Mouse (Mus musculus) spleen, adult 2 months (tissue): Measurements from ENCODE around the gene Timm8a2. TPM values are rescaled to one million over a fixed set of nuclear protein-coding genes. Genes with fewer than 3 reads are reported as not detected.

Source experiments
- DNase-seq, 2 experiments: peaks; one replicate each; pipeline versions ENCODE4 v3.0.0 to v3.0.0-alpha.2; 2012 to 2021; ENCODE audit warnings: low spot score in 2 of 2, low read depth in 1 of 2
- H3K27ac ChIP-seq: fragments of 200-500 bp; 2 replicates; pipeline ENCODE4 v1.5.1; 2012; ENCODE audit warnings: low read length, inconsistent platforms; ENCODE audit not compliant: insufficient read depth
- H3K27me3 ChIP-seq: fragments of 200-500 bp; 2 replicates; pipeline ENCODE4 v1.6.1; 2012; ENCODE audit warnings: mild to moderate bottlenecking, moderate library complexity, low read length, inconsistent platforms; ENCODE audit not compliant: control insufficient read depth, insufficient read depth
- H3K36me3 ChIP-seq: fragments of 200-500 bp; 2 replicates; pipeline ENCODE4 v1.6.1; 2012; ENCODE audit warnings: mild to moderate bottlenecking, low read length, inconsistent platforms; ENCODE audit not compliant: control insufficient read depth, insufficient read depth
- H3K4me1 ChIP-seq: fragments of 200-500 bp; 2 replicates; pipeline ENCODE4 v1.6.1; 2011; ENCODE audit warnings: inconsistent platforms; ENCODE audit not compliant: control insufficient read depth, insufficient read depth, insufficient read length
- H3K4me3 ChIP-seq: fragments of 200-500 bp; 2 replicates; pipeline ENCODE4 v1.5.1; 2011; ENCODE audit warnings: mild to moderate bottlenecking, inconsistent platforms; ENCODE audit not compliant: insufficient read depth, insufficient read length; ENCODE audit errors: extremely low read depth
- CTCF ChIP-seq: fragments of 200-500 bp; IDR thresholded peaks from 2 replicates; pipeline ENCODE4 v1.5.1; 2011; ENCODE audit warnings: mild to moderate bottlenecking, inconsistent platforms; ENCODE audit not compliant: insufficient read depth, insufficient read length, insufficient replicate concordance; ENCODE audit errors: extremely low read depth
- POLR2A ChIP-seq: fragments of 200-500 bp; IDR thresholded peaks from 2 replicates; pipeline ENCODE4 v1.6.1; 2011; ENCODE audit warnings: low read depth, low read length, inconsistent platforms
- WGBS: fragments of 180-500 bp; shearing (Covaris S2); methylation state at CpG from one replicate; pipeline ENCODE4 v1.1.7; 2018; 5-methylcytosine and 5-hydroxymethylcytosine counted together
- polyA plus RNA-seq: library from polyadenylated mRNA; depleted of rRNA; stranded (reverse); fragments of >200 nt; gene quantifications from 2 replicates; pipeline ENCODE4 v1.2.3, GENCODE M21; 2012

Gene Timm8a2
- polyA plus RNA-seq, 1 experiment, result 0.23 TPM

- Histone ChIP-seq H3K27ac (peak overlapping the region; percentile 31; the same call in 1 of the 2 replicates), H3K36me3 (no peaks in the 10 kb centered on the region), H3K27me3 (no peaks in the 10 kb centered on the region), H3K4me1 (peaks cover 39% of the 10 kb centered on the region), H3K4me3 (no peak overlapping the region)
- 65% methylated on average over 8 of the region's 8 CpGs for WGBS
- no peak for TF ChIP-seq POLR2A
- no peak for DNase-seq
Observed at GRCm38 (mm10) chr14:121999455-121999854, 35.0 kb upstream of the Timm8a2 start.

- TF ChIP-seq POLR2A, result no peak
- TF ChIP-seq CTCF, result no peak
- Histone ChIP-seq H3K4me1 (peaks cover 31% of the 10 kb centered on the region), H3K36me3 (no peaks in the 10 kb centered on the region), H3K4me3 (no peak overlapping the region), H3K27ac (peak overlapping the region; percentile 58), H3K27me3 (no peaks in the 10 kb centered on the region)
- WGBS, result 77% methylated on average over 17 of the region's 17 CpGs
- no peak for DNase-seq
Observed at GRCm38 (mm10) chr14:122000346-122001105, 33.9 kb upstream of the Timm8a2 start.

GRCm38 (mm10) chr14:122002224-122002623 is 32.2 kb upstream of the Timm8a2 start:
- H3K27me3 ChIP-seq, result no peaks in the 10 kb centered on the region
- no peak overlapping the region for H3K4me3 ChIP-seq
- H3K27ac ChIP-seq, result no peak overlapping the region
- no peak for DNase-seq
- H3K4me1 ChIP-seq, result peaks cover 18% of the 10 kb centered on the region; the same call in 1 of the 2 replicates
- 75% methylated on average over 6 of the region's 7 CpGs for WGBS
- TF ChIP-seq POLR2A, result no peak
- no peak for TF ChIP-seq CTCF
- no peaks in the 10 kb centered on the region for H3K36me3 ChIP-seq

- Histone ChIP-seq H3K4me3 (no peak overlapping the region), H3K4me1 (peaks cover 24% of the 10 kb centered on the region), H3K27ac (no peak overlapping the region), H3K36me3 (no peaks in the 10 kb centered on the region; the same call in 1 of the 2 replicates), H3K27me3 (no peaks in the 10 kb centered on the region)
- DNase-seq, result no peak
- TF ChIP-seq CTCF, result no peak
- TF ChIP-seq POLR2A, result no peak
Observed at GRCm38 (mm10) chr14:122003812-122004211, 30.7 kb upstream of the Timm8a2 start.

- Histone ChIP-seq H3K4me3 (no peak overlapping the region), H3K4me1 (peaks cover 38% of the 10 kb centered on the region), H3K27me3 (no peaks in the 10 kb centered on the region), H3K27ac (peak overlapping the region; percentile 94), H3K36me3 (peaks cover 4% of the 10 kb centered on the region)
- no peak for TF ChIP-seq CTCF
- TF ChIP-seq POLR2A, result no peak
- 87% methylated on average over 4 of the region's 4 CpGs for WGBS
- DNase-seq, result no peak
Observed at GRCm38 (mm10) chr14:122008261-122008660, 26.2 kb upstream of the Timm8a2 start.

- H3K4me1 ChIP-seq, result peaks cover 44% of the 10 kb centered on the region
- TF ChIP-seq POLR2A (peak; percentile 6; the same call in 1 of the 2 replicates), CTCF (no peak)
- peak overlapping the region; percentile 94 for H3K27ac ChIP-seq
- no peaks in the 10 kb centered on the region for H3K27me3 ChIP-seq
- H3K4me3 ChIP-seq, result no peak overlapping the region
- 18% methylated on average over 13 of the region's 13 CpGs for WGBS
- H3K36me3 ChIP-seq, result peaks cover 4% of the 10 kb centered on the region
- DNase-seq, result peak; percentile 77 to 88
Observed at GRCm38 (mm10) chr14:122009502-122009901, 25.0 kb upstream of the Timm8a2 start.

- WGBS, result 81% methylated on average over 7 of the region's 7 CpGs
- no peak for TF ChIP-seq POLR2A
- TF ChIP-seq CTCF, result no peak
- no peaks in the 10 kb centered on the region for H3K27me3 ChIP-seq
- H3K27ac ChIP-seq, result peak overlapping the region; percentile 75
- peaks cover 4% of the 10 kb centered on the region for H3K36me3 ChIP-seq
- no peak overlapping the region for H3K4me3 ChIP-seq
- DNase-seq, result no peak
- peaks cover 51% of the 10 kb centered on the region for H3K4me1 ChIP-seq
Observed at GRCm38 (mm10) chr14:122010301-122010700, 24.2 kb upstream of the Timm8a2 start.
